Mouse (Mus musculus) kidney, adult 10 weeks (tissue): Measurements from ENCODE around the gene Ccdc116. TPM values are rescaled to one million over a fixed set of nuclear protein-coding genes. Genes with fewer than 3 reads are reported as not detected.

Experiments
- polyA plus RNA-seq: library from polyadenylated mRNA; stranded (reverse); fragments of 350-450 nt; fragmentation: Illumina TruSeq; extraction: RNeasy Lipid Tissue Mini Kit (QIAGEN cat#74804); gene quantifications from one replicate; pipeline ENCODE4 v1.2.3, GENCODE M21; 2014; ENCODE audit warnings: low read depth, low replicate concordance

Ccdc116 gene
- polyA plus RNA-seq: not detected

GRCm38 (mm10) chr16:17146772-17147235 is at the start of gene Ccdc116:
Gene Ccdc116, minus strand, starts transcription at chr16:17147229.

GRCm38 (mm10) chr16:17144339-17144738 is 2.7 kb downstream of the Ccdc116 start, which contains the start of gene Ydjc:
Gene Ydjc, plus strand, starts transcription at chr16:17144621.

GRCm38 (mm10) chr16:17132089-17132905 is 14.7 kb downstream of the Ccdc116 start, which contains the start of gene Sdf2l1:
Gene Sdf2l1, minus strand, starts transcription at chr16:17132383.

GRCm38 (mm10) chr16:17124871-17125520 is 22.0 kb downstream of the Ccdc116 start, which contains the start of gene 2610318N02Rik:
Gene 2610318N02Rik, minus strand, starts transcription at chr16:17125167.

GRCm38 (mm10) chr16:17110771-17111743 is 36.0 kb downstream of the Ccdc116 start, which contains the start of gene Ppil2:
Gene Ppil2, minus strand, starts transcription at chr16:17111257.

Other genes with a start within 250 kb of the Ccdc116 start
- 232 TPM for gene Mapk1, start 163.8 kb downstream of the Ccdc116 start, polyA plus RNA-seq
- 0.85 TPM for gene Ypel1, start 77.5 kb downstream of the Ccdc116 start, polyA plus RNA-seq
- 64.4 TPM for gene Ppil2, start 36.0 kb downstream of the Ccdc116 start, polyA plus RNA-seq
- gene 2610318N02Rik, start 22.1 kb downstream of the Ccdc116 start, polyA plus RNA-seq: not detected
- gene Sdf2l1, start 14.8 kb downstream of the Ccdc116 start, polyA plus RNA-seq: 9.1 TPM
- gene Ydjc, start 2.6 kb downstream of the Ccdc116 start, polyA plus RNA-seq: not detected
- 157 TPM for gene Ube2l3, start 55.4 kb upstream of the Ccdc116 start, polyA plus RNA-seq
- gene Rimbp3, start 61.4 kb upstream of the Ccdc116 start, polyA plus RNA-seq: not detected
- gene Hic2, start 86.3 kb upstream of the Ccdc116 start, polyA plus RNA-seq: 0.44 TPM
- not detected for gene Tmem191c, start 128.8 kb upstream of the Ccdc116 start, polyA plus RNA-seq
- 1.4 TPM for gene Serpind1, start 184.1 kb upstream of the Ccdc116 start, polyA plus RNA-seq